Mouse (Mus musculus) gastrocnemius, postnatal 14 days (tissue): ENCODE data around the gene Olfr1329. TPM values are rescaled to one million over a fixed set of nuclear protein-coding genes. Genes with fewer than 3 reads are reported as not detected.
"Not testable (repeated sequence)": the region's sequence is repeated elsewhere in the genome, so short reads cannot be mapped to it uniquely, and the experiment has no call there.

Source experiments
- DNase-seq: peaks from one replicate; pipeline ENCODE4 v3.0.0; 2021; ENCODE audit warnings: mixed read lengths
- intact Hi-C: fragments of 180-260 bp; cut with DNase I; formaldehyde crosslinking; loops from one replicate; pipeline ENCODE4 v1.15.1; 2025; ENCODE audit warnings: low total_unique reads
- long read RNA-seq, 2 experiments: library from polyadenylated mRNA; stranded (forward); transcript quantifications; one replicate each; pipeline ENCODE4 v2.0.0; 2021
- total RNA-seq, 2 experiments: library from RNA; stranded (reverse); gene quantifications; 2 replicates each; pipeline ENCODE4 v1.2.3; 2021

Gene Olfr1329
- not detected for total RNA-seq
- long read RNA-seq, experiment 1: 0 reads
- long read RNA-seq, experiment 2: 0 reads

DNA sequence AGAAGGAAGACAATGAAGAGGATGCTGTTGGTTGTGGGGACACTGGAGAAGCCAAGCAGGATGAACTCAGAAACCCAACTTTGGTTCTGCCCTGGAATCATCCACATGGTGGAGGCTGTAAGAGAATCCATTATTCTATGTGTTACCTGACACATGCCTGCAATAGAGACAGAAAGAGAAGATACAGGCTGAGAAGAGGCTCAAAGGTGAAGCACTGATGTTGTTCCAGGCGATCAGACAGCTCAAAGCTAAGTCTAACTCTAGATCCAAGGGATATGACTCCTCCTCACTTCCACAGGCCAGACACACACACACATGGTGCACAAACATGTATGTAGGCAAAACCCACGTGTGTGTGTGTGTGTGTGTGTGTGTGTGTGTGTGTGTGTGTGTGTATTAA is at the start of gene Olfr1329:
Olfr1329 (minus strand) TSS at position 101 of the 400 bp plus-strand sequence.
- DNase-seq, intact Hi-C loops: not testable (repeated sequence)

DNA sequence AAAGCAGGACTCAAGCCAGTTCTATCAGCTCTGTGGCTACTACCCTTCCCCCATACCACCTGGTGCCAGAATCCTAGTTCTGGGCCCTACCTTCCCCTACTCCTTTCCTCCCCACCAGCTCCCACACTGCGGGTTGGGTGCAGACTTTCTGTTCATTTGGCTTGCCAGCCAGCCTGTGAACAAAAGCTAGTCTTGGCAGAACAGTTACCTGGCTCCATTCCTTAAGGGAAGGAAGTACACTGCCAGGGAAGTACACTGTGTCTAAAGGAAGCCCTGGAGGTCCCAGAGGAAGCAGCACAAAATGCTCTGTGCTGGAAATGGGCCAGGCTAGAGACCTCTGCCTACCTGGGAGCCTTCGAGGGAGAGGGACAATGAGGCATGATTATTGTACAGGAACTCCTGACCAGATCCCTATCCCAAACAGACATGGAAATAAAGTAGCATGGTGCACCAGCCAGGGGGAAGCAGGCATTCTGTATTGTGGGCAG is 43.9 kb upstream of the Olfr1329 start, which contains the start of gene Lao1:
Lao1 (plus strand) TSS at position 438 of the 488 bp plus-strand sequence.
- intact Hi-C loops: no loop called here
- no peak for DNase-seq

GRCm38 (mm10) chr4:118958812-118959211 is 41.5 kb upstream of the Olfr1329 start:
- no peak for DNase-seq
- intact Hi-C loops: no loop called here

- intact Hi-C loops: no loop called here
- DNase-seq: no peak
Observed at GRCm38 (mm10) chr4:118938512-118938911, 21.2 kb upstream of the Olfr1329 start, which contains the start of gene Olfr1328. TSS of gene Olfr1328 (minus strand) at chr4:118938612.

- not testable (repeated sequence) for DNase-seq
Observed at GRCm38 (mm10) chr4:118931326-118931725, 14.1 kb upstream of the Olfr1329 start.

GRCm38 (mm10) chr4:118901981-118902380 is 15.3 kb downstream of the Olfr1329 start:
- intact Hi-C loops: no loop called here
- no peak for DNase-seq

More at GRCm38 (mm10) chr4:118931326-118931725, 14.1 kb upstream of the Olfr1329 start:
- intact Hi-C loops: not testable (repeated sequence)

- no peak for DNase-seq
Observed at GRCm38 (mm10) chr4:118888297-118888696, 29.0 kb downstream of the Olfr1329 start, which contains the start of gene Olfr1330. TSS of gene Olfr1330 (plus strand) at chr4:118888597.

GRCm38 (mm10) chr4:118867566-118867965 is 49.7 kb downstream of the Olfr1329 start:
- intact Hi-C loops: no loop called here
- no peak for DNase-seq

More at GRCm38 (mm10) chr4:118888297-118888696, 29.0 kb downstream of the Olfr1329 start, which contains the start of gene Olfr1330:
- intact Hi-C loops: no loop called here

Other genes starting within 250 kb of the Olfr1329 start
- gene Olfr1342, start 224.7 kb downstream of the Olfr1329 start, total RNA-seq: not detected
- not detected for gene Olfr1341, start 213.9 kb downstream of the Olfr1329 start, total RNA-seq
- not detected for gene Olfr1340, start 197.3 kb downstream of the Olfr1329 start, total RNA-seq
- gene Olfr1339, start 185.3 kb downstream of the Olfr1329 start, total RNA-seq: not detected
- gene Olfr1338, start 158.7 kb downstream of the Olfr1329 start, total RNA-seq: not detected
- gene Olfr1337, start 134.9 kb downstream of the Olfr1329 start, total RNA-seq: not detected
- not detected for gene Olfr1335, start 107.5 kb downstream of the Olfr1329 start, total RNA-seq
- gene Olfr1333, start 81.2 kb downstream of the Olfr1329 start, total RNA-seq: not detected
- not detected for gene Olfr1331, start 52.8 kb downstream of the Olfr1329 start, total RNA-seq
- not detected for gene Olfr1330, start 28.9 kb downstream of the Olfr1329 start, total RNA-seq
- not detected for gene Olfr1328, start 21.1 kb upstream of the Olfr1329 start, total RNA-seq
- under 1 TPM; 0.23 to 0.73 TPM for gene Lao1, start 44.1 kb upstream of the Olfr1329 start, total RNA-seq
- gene Slc2a1, start 191.2 kb upstream of the Olfr1329 start, total RNA-seq: 1 to 10 TPM; 4.8 to 6.6 TPM